ENCODE assay signal across 10 mouse cellular contexts in the genomic region with DNA sequence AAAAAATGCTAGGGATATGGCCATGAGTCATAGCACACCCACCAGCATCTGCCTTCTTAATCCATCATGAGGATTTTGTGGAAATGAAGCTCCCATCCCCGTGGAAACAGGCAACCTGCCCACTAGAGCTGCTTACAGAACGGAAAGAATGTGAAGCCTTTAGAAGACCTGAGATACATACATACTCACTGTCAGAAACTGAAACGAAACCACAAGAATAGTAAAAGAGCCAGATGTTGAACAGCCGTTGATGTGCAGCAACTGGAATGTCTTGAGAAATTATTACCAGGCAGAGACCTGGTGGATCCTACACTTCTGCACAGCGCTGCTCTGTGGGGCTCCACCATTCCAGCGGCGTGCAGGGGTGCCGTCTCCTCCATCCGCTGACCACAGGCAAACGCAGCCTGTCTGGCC.
DNase-seq lines count a peak whose midpoint lies in the region; ATAC-seq lines count a peak whose summit lies in the region.
"Had no signal": no experiment of that assay in that cellular context is flagged by ENCODE, and none has a peak within 500 bp of the region (broad histone marks: within the 10 kb centered on the region; RNA-seq: fewer than 3 reads in every experiment).

No protein-coding gene starts in this region.

- no peaks in the 10 kb centered on the region for H3K36me3 ChIP-seq in lung, embryonic 16.5 days (ENCODE audit: control insufficient read depth, insufficient read depth, low read length)
- no peaks in the 10 kb centered on the region for H3K36me3 ChIP-seq in stomach, embryonic 15.5 days

- H3K27ac ChIP-seq in lung, embryonic 16.5 days (ENCODE audit: low read length): no peak overlapping the region
- H3K27ac ChIP-seq in stomach, embryonic 15.5 days: peak overlapping the region; percentile 72

- no peak overlapping the region for H3K4me3 ChIP-seq in lung, embryonic 16.5 days (ENCODE audit: low read length)
- no peak overlapping the region for H3K4me3 ChIP-seq in stomach, embryonic 15.5 days (replicated peaks)

- whole genome bisulfite sequencing in lung, embryonic 16.5 days: 59% methylated on average over 10 of the region's 10 CpGs
- 55% methylated on average over 10 of the region's 10 CpGs for WGBS in stomach, embryonic 15.5 days

- no peak overlapping the region for H3K4me2 ChIP-seq in lung, embryonic 16.5 days (ENCODE audit: low read depth, low read length)
- peak overlapping the region; percentile 17; the same call in 1 of the 2 replicates for H3K4me2 ChIP-seq in stomach, embryonic 15.5 days

- no peak for DNase-seq in lung, postnatal 25 days (ENCODE audit: low spot score)
- DNase-seq in frontal cortex, postnatal 14 days (ENCODE audit: low spot score in 2 of 2): peak; percentile 55 to 64
- peak; percentile 61 to 84 for DNase-seq in left cerebral cortex, adult 9 months (ENCODE audit: low spot score in 2 of 2)
- DNase-seq in adrenal gland, adult (ENCODE audit: inconsistent age in 2 of 2, low spot score in 1 of 2): no peak
- DNase-seq in lung, adult 18-20 months: no peak
- DNase-seq in cerebellum, adult 8-10 months: no peak
- DNase-seq: cerebellum, adult 11 months had no signal

- no peaks in the 10 kb centered on the region for H3K27me3 ChIP-seq in lung, embryonic 16.5 days (ENCODE audit: control insufficient read depth, insufficient read depth, low read depth, low read length)
- H3K27me3 ChIP-seq in stomach, embryonic 15.5 days (replicated peaks): no peaks in the 10 kb centered on the region
- H3K27me3 ChIP-seq: Patski had no signal

- H3K4me1 ChIP-seq in lung, embryonic 16.5 days (replicated peaks; ENCODE audit: control insufficient read depth, insufficient read depth, low read length): no peaks in the 10 kb centered on the region
- no peaks in the 10 kb centered on the region for H3K4me1 ChIP-seq in stomach, embryonic 15.5 days

- ATAC-seq in lung, embryonic 16.5 days (ENCODE audit: low read depth): peak; percentile 17; the same call in 1 of the 2 replicates
- peak; percentile 74; the same call in 1 of the 2 replicates for ATAC-seq in stomach, embryonic 15.5 days (ENCODE audit: insufficient read depth, low FRiP score, low read depth)
- ATAC-seq: Patski had no signal

- H3K9me3 ChIP-seq in lung, embryonic 16.5 days (ENCODE audit: control insufficient read depth, low read length): no peaks in the 10 kb centered on the region
- H3K9me3 ChIP-seq in stomach, embryonic 15.5 days: no peaks in the 10 kb centered on the region

- no peak overlapping the region for H3K9ac ChIP-seq in lung, embryonic 16.5 days (ENCODE audit: low read length)
- no peak overlapping the region for H3K9ac ChIP-seq in stomach, embryonic 15.5 days

Comparison
In these comparisons a context has a peak if more than half of its experiments do, and no peak if none do; other contexts are left out.
1. DNase-seq: peak in frontal cortex, postnatal 14 days (2 of 2) and left cerebral cortex, adult 9 months (2 of 2); none in lung, postnatal 25 days (single experiment), adrenal gland, adult (0 of 2), lung, adult 18-20 months (0 of 2) and cerebellum, adult 8-10 months (single experiment).